Mouse (Mus musculus) neural tube, embryonic 15.5 days (tissue): ENCODE measurements at regions not wholly inside any gene's neighbourhood (a gene's known extent, or its start where the extent isn't known, plus 50 kb on each side); places are given as distances from the start of the nearest gene placed in this dataset.

Source experiments
- ATAC-seq: fragments of 200-750 bp; cut with Nextera tagmentation; 2 replicates; pipeline ENCODE4 v1.8.0; 2017; ENCODE audit warnings: mild to moderate bottlenecking, moderate TSS enrichment, moderate library complexity; ENCODE audit not compliant: low FRiP score
- H3K27ac ChIP-seq: fragments of 300-500 bp; sonication (generic); replicated peaks from 2 replicates; pipeline ENCODE4 v1.5.1; 2015; ENCODE audit warnings: mild to moderate bottlenecking, inconsistent platforms
- H3K27me3 ChIP-seq: fragments of 300-500 bp; sonication (generic); replicated peaks from 2 replicates; pipeline ENCODE4 v1.6.1; 2015; ENCODE audit warnings: inconsistent platforms
- H3K36me3 ChIP-seq: fragments of 300-500 bp; sonication (generic); 2 replicates; pipeline ENCODE4 v1.6.1; 2015; ENCODE audit warnings: inconsistent platforms
- H3K4me1 ChIP-seq: fragments of 300-500 bp; sonication (generic); 2 replicates; pipeline ENCODE4 v1.6.1; 2015; ENCODE audit warnings: inconsistent platforms
- H3K4me2 ChIP-seq: fragments of 300-500 bp; sonication (generic); 2 replicates; pipeline ENCODE4 v1.6.1; 2015; ENCODE audit warnings: inconsistent platforms, mild to moderate bottlenecking, moderate library complexity
- H3K4me3 ChIP-seq: fragments of 300-500 bp; sonication (generic); replicated peaks from 2 replicates; pipeline ENCODE4 v1.5.1; 2015; ENCODE audit warnings: mild to moderate bottlenecking, inconsistent platforms
- H3K9ac ChIP-seq: fragments of 300-500 bp; sonication (generic); replicated peaks from 2 replicates; pipeline ENCODE4 v1.6.1; 2015; ENCODE audit warnings: mild to moderate bottlenecking, inconsistent platforms
- H3K9me3 ChIP-seq: fragments of 300-500 bp; sonication (generic); replicated peaks from 2 replicates; pipeline ENCODE4 v1.6.1; 2016; ENCODE audit warnings: inconsistent platforms
- WGBS: fragments of 180-500 bp; shearing (Covaris S2); methylation state at CpG from one replicate; pipeline ENCODE4 v1.1.7; 2015; ENCODE audit warnings: mixed read lengths; 5-methylcytosine and 5-hydroxymethylcytosine counted together

DNA sequence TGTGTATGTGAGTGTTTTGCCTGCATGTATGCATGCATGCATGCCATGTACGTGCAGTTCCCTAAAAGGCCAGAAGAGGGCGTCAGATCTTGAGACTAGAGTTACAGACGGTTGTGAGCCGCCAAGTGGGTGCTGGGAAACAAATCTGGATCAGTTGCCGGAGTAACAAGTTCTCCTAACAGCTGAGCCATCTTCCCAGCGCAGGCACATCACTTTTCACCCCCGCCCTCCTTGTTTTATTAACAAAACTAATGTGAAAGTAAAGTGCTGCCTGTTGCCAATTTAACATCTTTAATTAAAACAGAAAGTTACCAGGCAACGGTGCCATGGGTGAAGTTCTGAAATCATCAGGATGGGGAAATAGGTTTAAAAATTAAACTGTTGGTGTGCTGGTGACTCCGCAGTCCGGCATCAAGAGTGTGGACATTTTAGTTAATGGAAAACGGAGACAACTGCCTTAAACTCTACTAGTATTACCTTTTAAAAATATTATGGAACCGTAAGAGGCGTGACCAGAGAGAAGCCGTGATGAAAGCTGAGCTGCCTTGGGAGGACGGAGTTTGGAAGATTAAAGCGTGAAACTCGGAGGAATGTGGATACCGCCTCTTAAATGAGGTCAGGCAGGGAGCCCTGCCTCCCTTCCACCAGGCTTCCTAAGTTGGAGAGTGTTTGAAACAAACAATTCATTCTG is 91.9 kb upstream of the Lsm14a start:
- Histone ChIP-seq H3K9me3 (no peaks in the 10 kb centered on the region), H3K4me1 (no peaks in the 10 kb centered on the region), H3K4me2 (no peak overlapping the region), H3K9ac (no peak overlapping the region), H3K27ac (no peak overlapping the region), H3K4me3 (no peak overlapping the region), H3K27me3 (no peaks in the 10 kb centered on the region), H3K36me3 (no peaks in the 10 kb centered on the region)
- WGBS: 83% methylated on average over 18 of the region's 18 CpGs
- no peak for ATAC-seq

DNA sequence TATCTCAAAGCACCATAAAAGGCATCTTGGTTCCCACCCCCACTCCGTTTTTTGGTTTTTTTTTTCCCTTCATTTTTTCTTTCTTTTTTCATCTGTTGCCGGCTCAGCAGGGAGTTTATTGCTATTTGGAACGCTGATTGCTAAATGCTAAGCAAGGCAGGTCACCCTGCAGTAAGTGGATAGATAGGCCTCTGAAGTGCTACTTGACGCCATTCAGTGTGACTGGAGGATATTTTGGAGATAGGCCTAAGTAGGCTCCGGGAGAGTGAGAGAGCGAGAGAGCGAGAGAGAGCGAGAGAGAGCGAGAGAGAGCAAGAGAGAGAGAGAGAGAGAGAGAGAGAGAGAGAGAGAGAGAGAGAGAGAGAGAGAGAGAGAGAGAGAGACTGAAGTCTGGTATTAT is 90.3 kb upstream of the Lsm14a start:
- 51% methylated on average over 9 of the region's 9 CpGs for WGBS
- no peaks in the 10 kb centered on the region for H3K36me3 ChIP-seq

GRCm38 (mm10) chr7:34480771-34481170 is 87.7 kb upstream of the Lsm14a start:
- 74% methylated on average over 5 of the region's 5 CpGs for WGBS
- H3K9ac ChIP-seq: no peak overlapping the region
- no peak overlapping the region for H3K4me3 ChIP-seq
- no peaks in the 10 kb centered on the region for H3K27me3 ChIP-seq
- no peaks in the 10 kb centered on the region for H3K4me1 ChIP-seq
- H3K4me2 ChIP-seq: no peak overlapping the region
- no peaks in the 10 kb centered on the region for H3K9me3 ChIP-seq
- no peak overlapping the region for H3K27ac ChIP-seq
- no peaks in the 10 kb centered on the region for H3K36me3 ChIP-seq
- ATAC-seq: no peak

More for the DNA sequence above, 90.3 kb upstream of the Lsm14a start:
- no peaks in the 10 kb centered on the region for H3K27me3 ChIP-seq
- H3K4me3 ChIP-seq: no peak overlapping the region
- no peak overlapping the region for H3K27ac ChIP-seq
- H3K9me3 ChIP-seq: no peaks in the 10 kb centered on the region
- H3K4me2 ChIP-seq: no peak overlapping the region
- no peaks in the 10 kb centered on the region for H3K4me1 ChIP-seq
- no peak for ATAC-seq
- no peak overlapping the region for H3K9ac ChIP-seq

DNA sequence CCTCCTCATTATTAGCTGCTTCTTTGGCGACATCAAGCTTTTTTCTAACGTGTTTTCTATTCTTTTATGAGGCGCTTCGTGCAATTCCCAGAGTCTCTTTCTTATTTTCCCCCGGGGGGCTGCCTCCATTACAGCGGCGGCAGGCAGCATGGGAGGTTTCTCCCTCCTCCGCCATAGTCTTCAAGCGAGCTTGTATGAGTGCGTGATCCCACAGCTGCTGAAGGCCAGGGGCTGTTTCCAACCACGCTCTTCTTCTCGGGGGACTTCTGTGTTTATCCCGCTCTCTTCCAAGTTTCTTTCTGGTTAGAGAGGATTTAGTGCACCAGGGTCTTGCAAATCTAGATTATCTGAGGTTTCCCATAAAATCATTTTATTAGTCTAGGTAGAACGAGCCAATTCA is 77.9 kb upstream of the Lsm14a start:
- H3K4me2 ChIP-seq: peak overlapping the region; percentile 46
- no peak overlapping the region for H3K9ac ChIP-seq
- ATAC-seq: no peak
- no peak overlapping the region for H3K4me3 ChIP-seq
- H3K27me3 ChIP-seq: no peaks in the 10 kb centered on the region
- no peak overlapping the region for H3K27ac ChIP-seq
- H3K4me1 ChIP-seq: peaks cover 4% of the 10 kb centered on the region; the same call in 1 of the 2 replicates
- no peaks in the 10 kb centered on the region for H3K9me3 ChIP-seq
- WGBS: 18% methylated on average over 14 of the region's 14 CpGs
- no peaks in the 10 kb centered on the region for H3K36me3 ChIP-seq

- Histone ChIP-seq H3K4me1 (no peaks in the 10 kb centered on the region), H3K27ac (no peak overlapping the region), H3K4me3 (no peak overlapping the region), H3K9me3 (no peaks in the 10 kb centered on the region), H3K9ac (no peak overlapping the region), H3K4me2 (no peak overlapping the region), H3K36me3 (no peaks in the 10 kb centered on the region), H3K27me3 (no peaks in the 10 kb centered on the region)
- 70% methylated on average over 9 of the region's 9 CpGs for WGBS
- ATAC-seq: no peak
Observed at GRCm38 (mm10) chr7:34462069-34462468, 69.0 kb upstream of the Lsm14a start.

GRCm38 (mm10) chr7:34459834-34460495 is 66.8 kb upstream of the Lsm14a start:
- H3K9me3 ChIP-seq: no peaks in the 10 kb centered on the region
- no peaks in the 10 kb centered on the region for H3K27me3 ChIP-seq
- H3K4me3 ChIP-seq: no peak overlapping the region
- no peaks in the 10 kb centered on the region for H3K4me1 ChIP-seq
- no peak overlapping the region for H3K27ac ChIP-seq
- H3K36me3 ChIP-seq: no peaks in the 10 kb centered on the region
- no peak for ATAC-seq
- no peak overlapping the region for H3K9ac ChIP-seq
- WGBS: 88% methylated on average over 3 of the region's 3 CpGs
- no peak overlapping the region for H3K4me2 ChIP-seq

- H3K27me3 ChIP-seq: no peaks in the 10 kb centered on the region
- no peaks in the 10 kb centered on the region for H3K4me1 ChIP-seq
- no peaks in the 10 kb centered on the region for H3K36me3 ChIP-seq
- no peak overlapping the region for H3K4me2 ChIP-seq
- H3K4me3 ChIP-seq: no peak overlapping the region
- WGBS: 75% methylated on average over 4 of the region's 4 CpGs
- no peaks in the 10 kb centered on the region for H3K9me3 ChIP-seq
- ATAC-seq: no peak
- no peak overlapping the region for H3K27ac ChIP-seq
- H3K9ac ChIP-seq: no peak overlapping the region
Observed at GRCm38 (mm10) chr7:34458851-34459250, 65.7 kb upstream of the Lsm14a start.

GRCm38 (mm10) chr7:34448364-34448763 is 55.2 kb upstream of the Lsm14a start:
- Histone ChIP-seq H3K27me3 (no peaks in the 10 kb centered on the region), H3K9me3 (no peaks in the 10 kb centered on the region), H3K4me2 (no peak overlapping the region), H3K4me1 (no peaks in the 10 kb centered on the region), H3K36me3 (no peaks in the 10 kb centered on the region), H3K4me3 (no peak overlapping the region), H3K27ac (no peak overlapping the region), H3K9ac (no peak overlapping the region)
- ATAC-seq: no peak
- 54% methylated on average over 2 of the region's 2 CpGs for WGBS

DNA sequence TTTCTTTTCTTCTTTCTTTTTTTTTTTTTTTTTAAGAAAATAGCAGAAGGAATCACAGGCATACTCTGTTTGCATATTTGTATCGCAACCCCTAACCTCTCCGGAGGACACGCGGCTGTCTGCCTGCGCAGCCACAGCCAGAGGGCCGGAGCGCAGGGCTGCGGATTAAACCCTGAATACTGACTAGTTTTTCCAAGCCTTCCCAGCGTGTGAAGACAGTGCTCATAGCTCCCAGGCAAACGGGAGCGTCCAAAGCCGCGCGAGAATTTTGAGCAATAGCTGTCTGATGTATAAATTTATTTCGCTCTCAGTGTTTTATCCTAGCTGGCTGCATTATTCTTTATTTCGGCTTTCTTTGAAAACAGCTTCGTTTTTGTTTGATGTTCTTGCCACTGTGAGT is 51.1 kb upstream of the Lsm14a start:
- H3K27ac ChIP-seq: no peak overlapping the region
- no peaks in the 10 kb centered on the region for H3K9me3 ChIP-seq
- H3K4me2 ChIP-seq: no peak overlapping the region
- no peaks in the 10 kb centered on the region for H3K27me3 ChIP-seq
- H3K36me3 ChIP-seq: no peaks in the 10 kb centered on the region
- H3K4me3 ChIP-seq: no peak overlapping the region
- no peaks in the 10 kb centered on the region for H3K4me1 ChIP-seq
- no peak for ATAC-seq
- no peak overlapping the region for H3K9ac ChIP-seq
- WGBS: 44% methylated on average over 17 of the region's 17 CpGs
